Mouse (Mus musculus): ENCODE measurements around the gene Sumf1. TPM values are rescaled to one million over a fixed set of nuclear protein-coding genes. Genes with fewer than 3 reads are reported as not detected.

Gene Sumf1
- polyA plus RNA-seq, 1 experiment from 2014 or later: 12.4 TPM

- Histone ChIP-seq H3K9ac (ENCODE audit: low read length) (no peak overlapping the region), H3K4me1 (ENCODE audit: control insufficient read depth, insufficient read depth, low read length) (peaks cover 3% of the 10 kb centered on the region; the same call in 1 of the 2 replicates), H3K4me3 (ENCODE audit: low read depth, low read length) (no peak overlapping the region), H3K27me3 (ENCODE audit: control insufficient read depth, insufficient read depth, low read length) (no peaks in the 10 kb centered on the region), H3K27ac (ENCODE audit: low read depth, low read length) (no peak overlapping the region), H3K4me2 (ENCODE audit: low read depth) (no peak overlapping the region), H3K36me3 (ENCODE audit: control insufficient read depth, insufficient read depth, low read length) (no peaks in the 10 kb centered on the region), H3K9me3 (ENCODE audit: control insufficient read depth, low read length) (no peaks in the 10 kb centered on the region)
- no peak for DNase-seq (ENCODE audit: low spot score)
- no peak for ATAC-seq (ENCODE audit: insufficient read depth, low FRiP score, low TSS enrichment)
- WGBS: 65% methylated on average over 3 of the region's 3 CpGs
Measured at GRCm38 (mm10) chr6:108148435-108148834, 36.9 kb downstream of the Sumf1 start.

- H3K4me3 ChIP-seq (ENCODE audit: low read depth, low read length): no peak overlapping the region
- peaks cover 3% of the 10 kb centered on the region; the same call in 1 of the 2 replicates for H3K4me1 ChIP-seq (ENCODE audit: control insufficient read depth, insufficient read depth, low read length)
- H3K27ac ChIP-seq (ENCODE audit: low read depth, low read length): peak overlapping the region; percentile 44
- no peaks in the 10 kb centered on the region for H3K9me3 ChIP-seq (ENCODE audit: control insufficient read depth, low read length)
- H3K27me3 ChIP-seq (ENCODE audit: control insufficient read depth, insufficient read depth, low read length): no peaks in the 10 kb centered on the region
- H3K9ac ChIP-seq (ENCODE audit: low read length): no peak overlapping the region
- 88% methylated on average over 4 of the region's 4 CpGs for WGBS
- DNase-seq (ENCODE audit: low spot score) (no peak), ATAC-seq (ENCODE audit: insufficient read depth, low FRiP score, low TSS enrichment) (no peak; the same call in 1 of the 2 replicates)
- H3K36me3 ChIP-seq (ENCODE audit: control insufficient read depth, insufficient read depth, low read length): no peaks in the 10 kb centered on the region
- no peak overlapping the region for H3K4me2 ChIP-seq (ENCODE audit: low read depth)
Measured at GRCm38 (mm10) chr6:108146637-108147036, 38.7 kb downstream of the Sumf1 start.

- DNase-seq (ENCODE audit: low spot score) (peak; percentile 82), ATAC-seq (ENCODE audit: insufficient read depth, low FRiP score, low TSS enrichment) (peak; percentile 92)
- H3K9ac ChIP-seq (ENCODE audit: low read length): no peak overlapping the region
- no peaks in the 10 kb centered on the region for H3K27me3 ChIP-seq (ENCODE audit: control insufficient read depth, insufficient read depth, low read length)
- no peak overlapping the region for H3K4me2 ChIP-seq (ENCODE audit: low read depth)
- no peaks in the 10 kb centered on the region for H3K36me3 ChIP-seq (ENCODE audit: control insufficient read depth, insufficient read depth, low read length)
- no peaks in the 10 kb centered on the region for H3K9me3 ChIP-seq (ENCODE audit: control insufficient read depth, low read length)
- no peak overlapping the region for H3K4me3 ChIP-seq (ENCODE audit: low read depth, low read length)
- 43% methylated on average over 7 of the region's 7 CpGs for WGBS
- H3K27ac ChIP-seq (ENCODE audit: low read depth, low read length): peak overlapping the region; percentile 44
- H3K4me1 ChIP-seq (ENCODE audit: control insufficient read depth, insufficient read depth, low read length): peaks cover 3% of the 10 kb centered on the region; the same call in 1 of the 2 replicates
Measured at GRCm38 (mm10) chr6:108145941-108146588, 39.3 kb downstream of the Sumf1 start.

GRCm38 (mm10) chr6:108145241-108145640, 40.1 kb downstream of the Sumf1 start:
- DNase-seq (ENCODE audit: low spot score) (peak; percentile 17), ATAC-seq (ENCODE audit: insufficient read depth, low FRiP score, low TSS enrichment) (peak; percentile 62; the same call in 1 of the 2 replicates)
- Histone ChIP-seq H3K27ac (ENCODE audit: low read depth, low read length) (peak overlapping the region; percentile 15; the same call in 1 of the 2 replicates), H3K9ac (ENCODE audit: low read length) (no peak overlapping the region), H3K27me3 (ENCODE audit: control insufficient read depth, insufficient read depth, low read length) (no peaks in the 10 kb centered on the region), H3K4me2 (ENCODE audit: low read depth) (no peak overlapping the region), H3K4me3 (ENCODE audit: low read depth, low read length) (no peak overlapping the region), H3K36me3 (ENCODE audit: control insufficient read depth, insufficient read depth, low read length) (no peaks in the 10 kb centered on the region), H3K9me3 (ENCODE audit: control insufficient read depth, low read length) (no peaks in the 10 kb centered on the region), H3K4me1 (ENCODE audit: control insufficient read depth, insufficient read depth, low read length) (peaks cover 3% of the 10 kb centered on the region; the same call in 1 of the 2 replicates)
- 30% methylated on average over 3 of the region's 3 CpGs for WGBS

- no peak overlapping the region for H3K27ac ChIP-seq (ENCODE audit: low read depth, low read length)
- no peaks in the 10 kb centered on the region for H3K36me3 ChIP-seq (ENCODE audit: control insufficient read depth, insufficient read depth, low read length)
- WGBS: 86% methylated on average over 4 of the region's 4 CpGs
- no peak overlapping the region for H3K4me3 ChIP-seq (ENCODE audit: low read depth, low read length)
- H3K4me1 ChIP-seq (ENCODE audit: control insufficient read depth, insufficient read depth, low read length): peaks cover 3% of the 10 kb centered on the region; the same call in 1 of the 2 replicates
- no peaks in the 10 kb centered on the region for H3K27me3 ChIP-seq (ENCODE audit: control insufficient read depth, insufficient read depth, low read length)
- no peaks in the 10 kb centered on the region for H3K9me3 ChIP-seq (ENCODE audit: control insufficient read depth, low read length)
- DNase-seq (ENCODE audit: low spot score): no peak
- ATAC-seq (ENCODE audit: insufficient read depth, low FRiP score, low TSS enrichment): no peak
- H3K9ac ChIP-seq (ENCODE audit: low read length): no peak overlapping the region
- H3K4me2 ChIP-seq (ENCODE audit: low read depth): no peak overlapping the region
Measured at GRCm38 (mm10) chr6:108142796-108143195, 42.6 kb downstream of the Sumf1 start.

GRCm38 (mm10) chr6:108140722-108141490, 44.5 kb downstream of the Sumf1 start:
- no peaks in the 10 kb centered on the region for H3K36me3 ChIP-seq (ENCODE audit: control insufficient read depth, insufficient read depth, low read length)
- H3K4me1 ChIP-seq (ENCODE audit: control insufficient read depth, insufficient read depth, low read length): peaks cover 3% of the 10 kb centered on the region; the same call in 1 of the 2 replicates
- WGBS: 88% methylated on average over 4 of the region's 4 CpGs
- DNase-seq (ENCODE audit: low spot score): no peak
- no peaks in the 10 kb centered on the region for H3K27me3 ChIP-seq (ENCODE audit: control insufficient read depth, insufficient read depth, low read length)
- no peaks in the 10 kb centered on the region for H3K9me3 ChIP-seq (ENCODE audit: control insufficient read depth, low read length)
- H3K27ac ChIP-seq (ENCODE audit: low read depth, low read length): no peak overlapping the region
- no peak overlapping the region for H3K9ac ChIP-seq (ENCODE audit: low read length)
- no peak overlapping the region for H3K4me3 ChIP-seq (ENCODE audit: low read depth, low read length)
- ATAC-seq (ENCODE audit: insufficient read depth, low FRiP score, low TSS enrichment): no peak
- no peak overlapping the region for H3K4me2 ChIP-seq (ENCODE audit: low read depth)

GRCm38 (mm10) chr6:108137031-108137430, 48.4 kb downstream of the Sumf1 start:
- DNase-seq (ENCODE audit: low spot score): no peak
- Histone ChIP-seq H3K4me3 (ENCODE audit: low read depth, low read length) (no peak overlapping the region), H3K4me1 (ENCODE audit: control insufficient read depth, insufficient read depth, low read length) (no peaks in the 10 kb centered on the region), H3K27me3 (ENCODE audit: control insufficient read depth, insufficient read depth, low read length) (no peaks in the 10 kb centered on the region), H3K9ac (ENCODE audit: low read length) (no peak overlapping the region), H3K36me3 (ENCODE audit: control insufficient read depth, insufficient read depth, low read length) (no peaks in the 10 kb centered on the region), H3K4me2 (ENCODE audit: low read depth) (no peak overlapping the region), H3K27ac (ENCODE audit: low read depth, low read length) (no peak overlapping the region), H3K9me3 (ENCODE audit: control insufficient read depth, low read length) (no peaks in the 10 kb centered on the region)
- 87% methylated on average over 5 of the region's 5 CpGs for WGBS
- no peak for ATAC-seq (ENCODE audit: insufficient read depth, low FRiP score, low TSS enrichment)

GRCm38 (mm10) chr6:108136286-108136685, 49.1 kb downstream of the Sumf1 start:
- Histone ChIP-seq H3K4me2 (ENCODE audit: low read depth) (no peak overlapping the region), H3K9ac (ENCODE audit: low read length) (no peak overlapping the region), H3K4me3 (ENCODE audit: low read depth, low read length) (no peak overlapping the region), H3K9me3 (ENCODE audit: control insufficient read depth, low read length) (no peaks in the 10 kb centered on the region), H3K27me3 (ENCODE audit: control insufficient read depth, insufficient read depth, low read length) (no peaks in the 10 kb centered on the region), H3K27ac (ENCODE audit: low read depth, low read length) (no peak overlapping the region), H3K36me3 (ENCODE audit: control insufficient read depth, insufficient read depth, low read length) (no peaks in the 10 kb centered on the region), H3K4me1 (ENCODE audit: control insufficient read depth, insufficient read depth, low read length) (no peaks in the 10 kb centered on the region)
- DNase-seq (ENCODE audit: low spot score) (no peak), ATAC-seq (ENCODE audit: insufficient read depth, low FRiP score, low TSS enrichment) (no peak)
- 76% methylated on average over 1 of the region's 1 CpGs for WGBS

Measured in neural tube, embryonic 11.5 days (tissue).